Mouse (Mus musculus) lung, postnatal 0 days (tissue): ENCODE measurements around the gene Plbd2. TPM values are rescaled to one million over a fixed set of nuclear protein-coding genes. Genes with fewer than 3 reads are reported as not detected.

ENCODE experiments used
- ATAC-seq: fragments of 200-750 bp; cut with Nextera tagmentation; 2 replicates; pipeline ENCODE4 v1.8.0; 2017; ENCODE audit warnings: moderate library complexity
- DNase-seq: peaks from one replicate; pipeline ENCODE4 v3.0.0-alpha.2; 2016; ENCODE audit warnings: low spot score
- H3K27ac ChIP-seq: fragments of 300-500 bp; sonication (generic); 2 replicates; pipeline ENCODE4 v1.5.1; 2014; ENCODE audit warnings: antibody characterized with exemption, mild to moderate bottlenecking, low read length, mixed read lengths
- H3K27me3 ChIP-seq: fragments of 300-500 bp; sonication (generic); replicated peaks from 2 replicates; pipeline ENCODE4 v1.6.1; 2014; ENCODE audit warnings: low read length, mixed read lengths; ENCODE audit not compliant: insufficient read depth
- H3K36me3 ChIP-seq: fragments of 300-500 bp; sonication (generic); 2 replicates; pipeline ENCODE4 v1.6.1; 2014; ENCODE audit warnings: low read length, mixed read lengths; ENCODE audit not compliant: insufficient read depth
- H3K4me1 ChIP-seq: fragments of 300-500 bp; sonication (generic); 2 replicates; pipeline ENCODE4 v1.6.1; 2014; ENCODE audit warnings: antibody characterized with exemption, low read depth, low read length, mixed read lengths; ENCODE audit not compliant: insufficient read depth
- H3K4me2 ChIP-seq: fragments of 300-500 bp; sonication (generic); replicated peaks from 2 replicates; pipeline ENCODE4 v1.6.1; 2014; ENCODE audit warnings: low read depth, mild to moderate bottlenecking, low read length, moderate library complexity, mixed read lengths
- H3K4me3 ChIP-seq: fragments of 300-500 bp; sonication (generic); 2 replicates; pipeline ENCODE4 v1.5.1; 2014; ENCODE audit warnings: low read depth, low read length
- H3K9ac ChIP-seq: fragments of 300-500 bp; sonication (generic); replicated peaks from 2 replicates; pipeline ENCODE4 v1.6.1; 2014; ENCODE audit warnings: low read depth, mild to moderate bottlenecking
- H3K9me3 ChIP-seq: fragments of 300-500 bp; sonication (generic); 2 replicates; pipeline ENCODE4 v1.6.1; 2016; ENCODE audit warnings: low read length, mixed read lengths
- CTCF ChIP-seq: IDR thresholded peaks from 2 replicates; pipeline ENCODE4 v1.5.1; 2016; ENCODE audit warnings: antibody characterized with exemption, mild to moderate bottlenecking
- EP300 ChIP-seq: IDR thresholded peaks from 2 replicates; pipeline ENCODE4 v1.6.1; 2016; ENCODE audit warnings: antibody characterized with exemption, mild to moderate bottlenecking, control low read depth
- WGBS: fragments of 180-500 bp; shearing (Covaris S2); extraction: QIAGEN DNeasy Blood & Tissue Kit; methylation state at CpG from one replicate; pipeline ENCODE4 v1.1.7; 2014; 5-methylcytosine and 5-hydroxymethylcytosine counted together
- polyA plus RNA-seq: library from polyadenylated mRNA; unstranded; fragments of >200 nt; fragmentation: Nextera tagmentation; extraction: Ambion mirVana; gene quantifications from 2 replicates; pipeline ENCODE4 v1.2.1, GENCODE M21; 2015

Gene Plbd2
- polyA plus RNA-seq, 1 experiment from 2014 or later = 69.2 TPM

- H3K9me3 ChIP-seq = no peaks in the 10 kb centered on the region
- no peaks in the 10 kb centered on the region for H3K4me1 ChIP-seq
- no peak overlapping the region for H3K27ac ChIP-seq
- ATAC-seq (no peak), DNase-seq (no peak)
- TF ChIP-seq CTCF (no peak), EP300 (no peak)
- no peaks in the 10 kb centered on the region for H3K27me3 ChIP-seq
- WGBS = 53% methylated on average over 8 of the region's 8 CpGs
- H3K36me3 ChIP-seq = no peaks in the 10 kb centered on the region
- H3K4me2 ChIP-seq = no peak overlapping the region
- H3K4me3 ChIP-seq = no peak overlapping the region
- H3K9ac ChIP-seq = no peak overlapping the region
These were observed 27.6 kb downstream of the Plbd2 start for GRCm38 (mm10) chr5:120475861-120476260.

GRCm38 (mm10) chr5:120473361-120473760 is 30.1 kb downstream of the Plbd2 start:
- 86% methylated on average over 2 of the region's 2 CpGs for WGBS
- H3K36me3 ChIP-seq = no peaks in the 10 kb centered on the region
- H3K27me3 ChIP-seq = no peaks in the 10 kb centered on the region
- no peak overlapping the region for H3K9ac ChIP-seq
- no peak overlapping the region for H3K4me2 ChIP-seq
- no peak overlapping the region for H3K27ac ChIP-seq
- ATAC-seq = no peak
- H3K9me3 ChIP-seq = no peaks in the 10 kb centered on the region
- H3K4me3 ChIP-seq = no peak overlapping the region
- H3K4me1 ChIP-seq = no peaks in the 10 kb centered on the region
- TF ChIP-seq CTCF (no peak), EP300 (no peak)
- DNase-seq = no peak

GRCm38 (mm10) chr5:120472770-120473169 is 30.7 kb downstream of the Plbd2 start, which contains the start of gene Sdsl:
Sdsl (minus strand) TSS chr5:120472810.
- DNase-seq (no peak), ATAC-seq (no peak)
- H3K4me1 ChIP-seq = no peaks in the 10 kb centered on the region
- TF ChIP-seq EP300 = no peak
- H3K9ac ChIP-seq = no peak within 1 kb of the TSS
- WGBS = 54% methylated on average over 8 of the region's 8 CpGs
- no peaks in the 10 kb centered on the region for H3K36me3 ChIP-seq
- H3K4me3 ChIP-seq = no peak within 1 kb of the TSS
- H3K4me2 ChIP-seq = no peak within 1 kb of the TSS
- no peaks in the 10 kb centered on the region for H3K27me3 ChIP-seq
- no peaks in the 10 kb centered on the region for H3K9me3 ChIP-seq
- no peak within 1 kb of the TSS for H3K27ac ChIP-seq

GRCm38 (mm10) chr5:120471538-120471937 is 31.9 kb downstream of the Plbd2 start:
- Histone ChIP-seq H3K9me3 (no peaks in the 10 kb centered on the region), H3K4me2 (no peak overlapping the region), H3K27ac (no peak overlapping the region), H3K4me3 (no peak overlapping the region), H3K4me1 (no peaks in the 10 kb centered on the region), H3K9ac (no peak overlapping the region), H3K36me3 (no peaks in the 10 kb centered on the region), H3K27me3 (no peaks in the 10 kb centered on the region)
- 18% methylated on average over 4 of the region's 4 CpGs for WGBS
- TF ChIP-seq EP300 (no peak), CTCF (no peak)
- ATAC-seq (no peak), DNase-seq (no peak)

GRCm38 (mm10) chr5:120468830-120469229 is 34.6 kb downstream of the Plbd2 start:
- no peak for TF ChIP-seq CTCF
- no peak for TF ChIP-seq EP300
- DNase-seq (no peak), ATAC-seq (no peak)
- Histone ChIP-seq H3K36me3 (no peaks in the 10 kb centered on the region), H3K4me3 (no peak overlapping the region), H3K9me3 (0 out of 2 replicates have a peak, but pooled peaks cover 2% of the 10 kb centered on the region), H3K9ac (no peak overlapping the region), H3K4me2 (no peak overlapping the region), H3K27me3 (no peaks in the 10 kb centered on the region), H3K4me1 (no peaks in the 10 kb centered on the region), H3K27ac (no peak overlapping the region)
- 68% methylated on average over 6 of the region's 6 CpGs for WGBS

- Histone ChIP-seq H3K4me1 (no peaks in the 10 kb centered on the region), H3K9ac (no peak overlapping the region), H3K4me2 (no peak overlapping the region), H3K36me3 (no peaks in the 10 kb centered on the region), H3K27me3 (no peaks in the 10 kb centered on the region), H3K9me3 (0 out of 2 replicates have a peak, but pooled peaks cover 2% of the 10 kb centered on the region), H3K4me3 (no peak overlapping the region), H3K27ac (no peak overlapping the region)
- DNase-seq (no peak), ATAC-seq (no peak)
- WGBS = 41% methylated on average over 5 of the region's 5 CpGs
- TF ChIP-seq EP300 = no peak
- no peak for TF ChIP-seq CTCF
These were observed 35.1 kb downstream of the Plbd2 start for GRCm38 (mm10) chr5:120468336-120468735.

- ATAC-seq = no peak
- H3K4me2 ChIP-seq = 0 out of 2 replicates have a peak overlapping the region, but pooled peaks have one; percentile 14
- 13% methylated on average over 4 of the region's 4 CpGs for WGBS
- H3K9ac ChIP-seq = no peak overlapping the region
- 0 out of 2 replicates have a peak, but pooled peaks cover 2% of the 10 kb centered on the region for H3K9me3 ChIP-seq
- H3K27me3 ChIP-seq = no peaks in the 10 kb centered on the region
- no peaks in the 10 kb centered on the region for H3K4me1 ChIP-seq
- no peaks in the 10 kb centered on the region for H3K36me3 ChIP-seq
- TF ChIP-seq CTCF (no peak), EP300 (no peak)
- peak; percentile 19 for DNase-seq
- H3K4me3 ChIP-seq = no peak overlapping the region
- H3K27ac ChIP-seq = no peak overlapping the region
These were observed 36.4 kb downstream of the Plbd2 start for GRCm38 (mm10) chr5:120467026-120467425.
